Mouse (Mus musculus) brain, adult 10 weeks (tissue): ENCODE data around the gene Mrpl3. TPM values are rescaled to one million over a fixed set of nuclear protein-coding genes. Genes with fewer than 3 reads are reported as not detected.

Experiments
- polyA plus RNA-seq: library from polyadenylated mRNA; stranded (reverse); fragments of 350-450 nt; fragmentation: Illumina TruSeq; extraction: RNeasy Lipid Tissue Mini Kit (QIAGEN cat#74804); gene quantifications from one replicate; pipeline ENCODE4 v1.2.3, GENCODE M21; 2015; ENCODE audit warnings: low read depth, low replicate concordance

Mrpl3 gene
- 103 TPM for polyA plus RNA-seq

DNA sequence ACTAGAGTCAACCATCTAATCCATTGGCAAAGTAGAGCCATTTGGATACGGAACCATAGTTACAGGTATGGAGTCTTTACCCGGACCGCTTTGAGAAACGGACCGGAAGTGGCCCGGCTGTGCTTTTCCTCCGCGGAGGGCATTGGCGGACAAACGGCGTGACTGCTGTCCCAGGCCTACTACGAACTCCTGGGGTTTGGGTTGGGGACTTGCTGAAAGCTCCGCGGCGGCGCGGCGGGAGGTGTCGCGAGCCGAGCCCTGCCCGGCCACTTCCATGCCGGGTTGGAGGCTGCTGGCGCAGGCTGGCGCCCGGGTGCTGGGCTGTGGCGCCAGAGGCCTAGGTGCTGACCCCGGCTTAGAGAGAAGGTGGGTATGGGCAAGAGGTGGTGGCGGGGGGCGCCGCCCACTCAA lies at the start of gene Mrpl3:
Gene Mrpl3 (plus strand): TSS at position 93 of the 411 bp plus-strand sequence.

Other genes with a start within 250 kb of the Mrpl3 start
- gene Nudt16, start 78.6 kb downstream of the Mrpl3 start, polyA plus RNA-seq: 19.6 TPM
- not detected for gene 1700080E11Rik, start 91.9 kb downstream of the Mrpl3 start, polyA plus RNA-seq